Mouse (Mus musculus) bone marrow, adult 2 months (tissue): ENCODE measurements around the gene Sirt6.

Source experiments
- CTCF ChIP-seq: fragments of 200-500 bp; IDR thresholded peaks from 2 replicates; pipeline ENCODE4 v1.5.1; 2011; ENCODE audit warnings: low read length, control low read depth; ENCODE audit not compliant: control insufficient read depth, insufficient read depth
- POLR2A ChIP-seq: fragments of 200-500 bp; IDR thresholded peaks from 2 replicates; pipeline ENCODE4 v1.6.1; 2011; ENCODE audit warnings: low read depth, mild to moderate bottlenecking, control low read depth, low read length, borderline replicate concordance; ENCODE audit not compliant: control insufficient read depth

DNA sequence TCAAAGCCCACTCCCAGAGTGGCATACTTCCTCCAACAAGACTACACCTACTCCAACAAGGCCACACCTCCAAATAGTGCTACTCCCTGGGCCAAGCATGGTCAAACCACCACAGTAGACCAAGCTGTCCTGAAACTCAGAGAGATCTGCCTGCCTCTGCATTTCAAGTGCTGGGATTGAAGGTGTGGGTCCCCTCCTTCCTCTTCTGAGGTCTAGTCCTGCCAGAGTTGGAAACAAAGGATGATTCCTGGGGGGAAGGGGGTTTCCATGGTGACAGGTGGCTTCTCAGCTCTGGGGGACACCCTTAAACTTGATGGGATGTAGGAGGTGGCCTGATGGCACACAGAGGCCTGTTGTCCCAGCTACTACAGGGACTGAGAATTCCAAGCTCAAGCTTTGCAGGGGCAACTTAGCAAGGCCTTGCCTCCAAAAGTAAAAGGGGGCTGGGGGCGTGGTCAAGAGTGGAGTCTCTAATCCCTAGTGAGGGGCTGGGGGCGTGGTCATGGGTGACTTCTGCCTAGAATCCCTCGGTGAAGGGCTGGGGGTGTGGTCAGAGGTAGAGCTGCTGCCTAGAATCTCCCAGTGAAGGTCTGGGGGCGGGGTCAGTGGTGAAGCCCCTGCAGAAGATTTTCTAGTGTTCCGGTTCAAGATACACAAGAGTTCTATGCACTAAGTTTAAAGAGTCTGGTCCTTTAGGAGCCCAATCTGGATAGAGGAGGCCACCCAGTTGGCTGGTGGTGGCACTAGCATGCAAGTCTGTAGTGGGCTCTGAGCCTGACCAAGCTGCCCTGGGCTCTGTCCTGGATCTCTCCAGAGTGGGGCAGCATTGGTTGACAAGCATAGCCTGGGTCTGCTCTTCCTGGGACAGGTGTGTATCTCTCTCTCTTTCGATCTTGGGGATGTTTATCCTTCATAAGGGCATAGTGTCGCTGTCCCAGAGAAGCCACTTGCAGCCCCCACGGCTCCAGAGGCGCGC is 53.2 kb downstream of the Sirt6 start, which contains the start of gene Tle2:
- TF ChIP-seq CTCF (no peak), POLR2A (no peak)
